Mouse (Mus musculus): Measurements from ENCODE around the gene Vtn.
A peak's percentile ranks its signal among the peaks of the same experiment; 100 is the strongest.

Vtn gene

DNA sequence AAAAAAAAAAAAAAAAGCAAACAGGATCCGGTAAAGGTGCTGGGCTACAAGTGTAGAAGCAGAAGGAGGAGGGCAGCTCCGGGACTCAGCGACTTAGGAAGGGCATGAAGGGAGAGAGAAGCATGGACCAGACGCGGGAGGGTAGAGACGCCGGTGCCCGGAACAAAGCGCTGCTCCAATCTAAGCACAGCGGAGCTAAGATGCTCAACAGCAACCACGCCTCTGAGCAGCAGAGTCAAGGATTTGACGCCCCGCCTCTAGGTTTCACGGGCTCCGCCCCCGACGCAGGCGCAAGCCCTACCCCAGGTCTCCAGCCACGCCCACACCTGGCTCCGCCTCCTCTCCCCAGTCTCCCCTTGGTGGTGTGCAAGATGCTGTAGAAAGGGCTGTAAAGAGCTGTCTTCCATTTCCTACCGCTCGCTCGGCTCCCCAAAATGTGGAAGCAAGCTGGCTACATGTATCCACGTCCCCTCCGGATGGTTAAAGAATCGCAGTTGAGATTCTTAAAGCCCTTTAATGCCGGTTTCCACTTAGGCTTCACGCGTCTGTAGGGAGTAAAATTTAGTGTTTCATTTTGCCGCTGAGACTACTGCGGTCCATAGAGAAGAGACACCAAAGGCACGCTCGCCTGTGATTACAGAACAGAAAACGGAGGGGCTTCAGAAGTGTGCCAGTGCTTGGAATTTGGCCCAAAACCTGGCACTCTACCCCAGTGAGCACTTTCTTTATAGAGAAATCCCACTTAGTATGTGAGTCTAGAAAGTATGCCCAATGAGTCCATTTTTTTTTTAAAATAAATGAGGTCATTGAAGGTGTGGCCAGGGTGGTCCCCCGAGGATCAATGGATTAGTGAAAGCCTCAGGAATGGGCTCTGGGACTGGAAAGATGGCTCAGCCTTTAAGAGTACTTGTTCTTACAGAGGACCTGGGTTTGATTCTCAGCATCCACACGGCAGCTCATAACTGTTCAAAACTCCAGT lies 1.1 kb upstream of the Vtn start, which contains the start of gene Sarm1:
Gene Sarm1, minus strand, starts transcription at position 211 of the 979 bp plus-strand sequence.
- peak; percentile 97 for DNase-seq (ENCODE audit: low read depth, low spot score)

GRCm38 (mm10) chr11:78499543-78499942 lies 652 bp downstream of the Vtn start:
- no peak for DNase-seq (ENCODE audit: low read depth, low spot score)

- no peak for DNase-seq (ENCODE audit: low read depth, low spot score)
These were observed 1.8 kb downstream of the Vtn start for GRCm38 (mm10) chr11:78500623-78501202.

- DNase-seq (ENCODE audit: low read depth, low spot score), result no peak
These were observed 2.6 kb downstream of the Vtn start for GRCm38 (mm10) chr11:78501529-78501928.

GRCm38 (mm10) chr11:78502909-78503650 lies 4.2 kb downstream of the Vtn start, which contains the start of gene Sebox:
Gene Sebox (plus strand): TSS chr11:78503447.
- no peak for DNase-seq (ENCODE audit: low read depth, low spot score)

- DNase-seq (ENCODE audit: low read depth, low spot score), result no peak
These were observed 6.5 kb downstream of the Vtn start for GRCm38 (mm10) chr11:78505430-78505829.

DNA sequence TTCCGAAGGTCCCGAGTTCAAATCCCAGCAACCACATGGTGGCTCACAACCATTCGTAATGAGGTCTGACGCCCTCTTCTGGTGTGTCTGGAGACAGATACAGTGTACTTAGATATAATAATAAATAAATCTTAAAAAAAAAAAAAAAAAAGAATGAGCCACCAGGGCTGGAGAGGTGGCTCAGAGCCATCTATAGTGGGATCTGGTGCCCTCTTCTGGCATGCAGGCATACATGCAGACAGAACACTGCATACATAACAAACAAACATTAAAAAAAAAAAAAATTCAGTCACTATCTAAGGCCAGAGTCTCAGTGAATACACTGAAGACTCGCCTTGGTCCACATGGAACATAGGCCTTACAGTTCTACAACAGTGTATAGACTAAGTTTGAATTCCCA lies 10.3 kb downstream of the Vtn start:
- peak; percentile 49 for DNase-seq (ENCODE audit: low read depth, low spot score)

DNA sequence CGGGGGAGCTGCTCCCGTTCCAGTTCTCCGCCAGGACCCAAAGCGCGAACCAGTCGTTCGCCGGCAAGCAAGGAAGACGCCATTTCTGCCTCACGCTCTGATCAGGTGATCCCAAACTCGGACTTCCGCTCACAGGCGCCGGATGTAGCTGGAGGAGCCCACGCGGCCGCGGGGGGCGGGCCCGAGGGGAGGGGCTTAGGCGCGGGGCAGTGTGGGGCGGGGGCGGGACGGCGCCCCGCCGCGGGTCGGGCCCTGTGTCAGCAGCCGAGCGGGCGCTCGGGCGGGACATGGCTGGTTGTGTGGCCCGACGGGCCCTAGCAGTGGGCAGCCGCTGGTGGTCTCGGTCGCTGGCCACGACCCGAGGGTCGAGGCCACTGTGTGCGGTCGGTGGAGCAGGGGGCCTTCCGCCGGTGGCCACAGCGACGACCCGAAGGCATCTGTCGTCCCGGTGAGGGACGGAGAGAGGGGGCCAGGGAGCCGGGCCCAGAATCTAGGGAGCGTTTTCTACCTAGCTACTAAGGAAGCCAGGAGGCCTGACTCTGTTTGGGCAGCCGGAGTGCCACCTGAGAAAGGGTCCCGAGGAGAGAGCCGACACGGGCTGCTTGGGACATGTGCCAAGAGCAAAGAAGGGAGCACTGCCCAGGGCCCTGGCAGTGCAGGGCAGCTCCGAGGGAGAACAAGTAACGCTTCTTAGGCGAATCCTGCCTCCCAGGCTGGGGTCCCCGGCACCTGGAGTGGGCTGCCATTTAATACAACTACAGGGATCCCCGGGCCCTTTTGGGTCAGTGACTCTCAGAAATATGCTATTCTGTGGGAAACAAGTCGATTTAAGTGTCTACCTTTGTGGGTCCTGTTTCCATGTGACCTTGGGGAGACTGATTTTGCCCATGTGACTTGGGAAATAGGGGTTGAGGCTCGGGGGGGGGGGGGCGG lies 13.4 kb downstream of the Vtn start, which contains the start of the genes Tmem199 and Poldip2:
Gene Tmem199, minus strand, starts transcription at position 148 of the 933 bp plus-strand sequence.
Gene Poldip2, plus strand, starts transcription at position 169 of the 933 bp plus-strand sequence.
- DNase-seq (ENCODE audit: low read depth, low spot score), result peak; percentile 93

DNA sequence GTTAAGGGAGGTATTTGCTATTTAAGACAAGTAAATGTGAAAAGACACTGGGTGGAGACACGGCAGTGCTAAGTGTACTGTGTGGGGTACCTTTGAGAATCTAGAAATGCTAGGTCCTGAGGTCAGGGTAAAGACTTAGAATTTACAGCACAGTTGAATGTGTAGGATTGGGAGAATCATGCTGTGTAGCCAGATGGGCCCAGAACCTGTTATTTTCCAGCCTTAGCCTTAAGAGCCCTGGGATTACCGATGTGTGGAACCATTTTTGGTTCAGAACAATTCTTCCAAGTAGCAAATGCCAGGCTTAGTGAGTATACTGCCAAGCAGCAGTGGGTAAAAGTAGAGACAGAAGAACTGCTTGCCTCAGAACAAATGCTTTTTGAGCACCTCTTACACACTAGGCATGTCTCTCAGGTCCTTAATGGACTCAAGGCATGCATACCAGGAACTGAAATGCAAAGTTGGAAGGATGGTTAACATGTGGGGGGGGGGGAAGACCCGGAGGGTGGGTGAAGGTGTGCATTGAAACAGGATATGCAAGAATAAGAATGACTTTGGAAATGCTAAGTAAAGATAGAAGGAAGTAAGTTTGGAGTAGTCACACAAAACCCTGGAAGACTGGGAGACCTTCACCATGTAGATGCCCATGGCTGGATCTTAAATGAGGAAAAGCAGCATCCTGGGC lies 14.4 kb downstream of the Vtn start:
- DNase-seq (ENCODE audit: low read depth, low spot score), result peak; percentile 16

- peak; percentile 37 for DNase-seq (ENCODE audit: low read depth, low spot score)
These were observed 16.8 kb downstream of the Vtn start for GRCm38 (mm10) chr11:78515549-78516325.

DNA sequence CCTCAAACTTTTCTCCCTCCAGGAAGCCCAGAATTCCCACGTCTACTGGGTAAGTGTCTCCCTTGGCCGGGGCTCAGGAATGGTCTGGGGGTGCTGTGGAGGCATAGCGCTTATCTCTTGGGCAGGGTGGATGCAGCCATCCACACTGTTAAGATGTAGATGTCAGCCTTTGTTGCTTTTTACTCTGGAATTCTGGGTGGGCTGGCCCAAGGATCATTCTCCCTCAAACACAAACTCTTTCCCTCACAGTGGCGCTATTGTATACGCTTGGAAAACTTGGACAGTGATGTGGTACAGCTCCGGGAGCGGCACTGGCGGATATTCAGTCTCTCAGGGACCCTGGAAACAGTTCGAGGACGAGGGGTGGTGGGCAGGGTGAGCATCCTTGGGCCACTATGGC lies 20.0 kb downstream of the Vtn start:
- no peak for DNase-seq (ENCODE audit: low read depth, low spot score)

GRCm38 (mm10) chr11:78521880-78522279 lies 23.0 kb downstream of the Vtn start:
- no peak for DNase-seq (ENCODE audit: low read depth, low spot score)

DNA sequence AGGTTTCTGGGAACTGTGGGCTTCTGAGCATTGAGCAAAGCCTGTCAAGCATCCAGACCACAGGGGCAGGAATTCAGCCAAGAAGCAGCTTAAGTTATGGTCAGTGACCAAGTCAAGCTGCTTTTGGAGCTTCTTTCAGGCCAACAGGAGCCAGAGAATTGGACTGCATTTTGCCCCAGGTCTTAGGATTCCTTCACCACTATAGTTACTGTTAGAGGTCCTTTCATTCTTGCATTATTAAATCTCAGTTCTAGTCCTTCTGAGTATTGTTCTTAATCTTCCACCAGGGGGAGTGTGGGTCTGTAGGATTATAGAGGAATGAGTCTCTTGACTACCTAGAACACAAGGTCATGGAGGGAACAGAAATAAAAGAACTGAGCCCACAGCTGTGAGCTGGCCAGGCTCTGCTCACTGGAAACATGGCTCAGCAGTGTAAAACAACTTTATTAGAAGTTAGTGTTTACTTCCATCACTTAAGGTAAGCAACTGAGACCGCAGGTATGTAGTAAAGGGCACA lies 23.6 kb downstream of the Vtn start:
- peak; percentile 41 for DNase-seq (ENCODE audit: low read depth, low spot score)

DNA sequence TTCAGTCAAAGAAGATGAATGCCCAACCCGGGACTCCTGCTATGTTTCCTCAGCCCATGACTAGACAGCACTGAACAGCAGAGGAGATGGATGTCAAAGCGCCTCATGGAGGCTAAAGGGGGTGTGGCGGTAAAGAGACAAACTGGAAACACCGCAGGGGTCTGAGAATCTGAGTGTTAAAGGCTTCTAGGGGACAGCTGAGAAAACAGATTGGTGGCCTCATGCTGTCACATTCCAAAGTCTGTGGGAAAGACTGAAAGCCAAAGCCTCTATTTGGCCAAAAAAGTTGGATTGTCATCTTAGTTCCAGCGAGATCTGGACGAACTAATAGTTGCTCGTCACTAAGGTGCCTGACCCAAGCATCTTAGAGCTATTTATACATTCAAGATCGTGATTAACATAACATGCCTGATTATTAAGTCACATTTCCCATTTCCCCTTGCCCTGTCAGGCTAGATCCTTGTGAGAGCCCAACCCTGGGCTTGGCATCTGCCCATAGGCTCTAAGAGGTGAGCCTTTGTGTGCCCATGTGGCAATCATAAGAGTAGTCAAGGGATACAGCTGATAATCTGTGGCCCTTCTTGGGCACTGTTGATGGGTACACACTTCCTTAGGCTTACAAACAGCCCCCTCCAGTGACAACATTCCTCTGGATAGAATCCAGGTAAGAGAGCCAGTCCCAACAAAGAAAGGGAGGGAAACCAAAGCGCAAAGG lies 24.5 kb downstream of the Vtn start:
- DNase-seq (ENCODE audit: low read depth, low spot score), result no peak

DNA sequence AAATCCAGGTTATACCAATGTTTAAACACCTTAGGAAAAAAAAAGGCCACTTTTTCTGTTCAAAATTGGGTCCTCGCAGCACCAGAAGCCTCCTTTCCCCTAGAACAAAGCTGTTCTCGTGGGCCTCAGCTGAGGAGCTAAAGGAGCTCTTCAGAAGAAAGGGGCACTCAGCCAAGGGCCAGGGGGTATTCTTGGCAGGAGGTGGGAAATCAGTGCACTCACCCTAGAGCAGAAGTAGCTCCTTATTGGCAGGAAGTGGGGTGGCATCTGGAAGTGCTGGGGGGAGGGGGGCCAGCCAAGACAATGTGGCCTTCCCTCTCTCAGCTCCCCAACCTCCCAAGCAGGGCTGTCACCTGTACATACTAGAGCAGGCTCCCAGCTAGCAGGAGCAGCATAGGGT lies 25.9 kb downstream of the Vtn start:
- no peak for DNase-seq (ENCODE audit: low read depth, low spot score)

DNA sequence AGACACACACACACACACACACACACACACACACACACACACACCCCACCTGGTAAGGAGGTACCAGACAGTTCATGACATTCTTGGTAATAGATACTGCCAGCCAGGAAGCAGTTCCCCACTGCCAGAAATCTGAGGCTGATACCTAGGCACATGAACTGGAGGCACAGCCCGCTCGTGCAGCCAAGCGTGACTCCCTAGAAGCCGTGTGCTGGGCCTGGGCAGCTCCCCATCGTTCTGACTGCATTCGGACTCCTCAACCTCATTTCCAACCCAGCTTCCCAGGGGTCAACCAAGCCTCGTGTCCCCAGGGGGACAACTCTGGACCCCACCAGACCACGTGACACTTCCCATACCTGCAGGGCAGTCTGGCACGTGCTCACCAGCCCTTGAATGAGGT lies 29.8 kb downstream of the Vtn start:
- DNase-seq (ENCODE audit: low read depth, low spot score), result no peak

DNA sequence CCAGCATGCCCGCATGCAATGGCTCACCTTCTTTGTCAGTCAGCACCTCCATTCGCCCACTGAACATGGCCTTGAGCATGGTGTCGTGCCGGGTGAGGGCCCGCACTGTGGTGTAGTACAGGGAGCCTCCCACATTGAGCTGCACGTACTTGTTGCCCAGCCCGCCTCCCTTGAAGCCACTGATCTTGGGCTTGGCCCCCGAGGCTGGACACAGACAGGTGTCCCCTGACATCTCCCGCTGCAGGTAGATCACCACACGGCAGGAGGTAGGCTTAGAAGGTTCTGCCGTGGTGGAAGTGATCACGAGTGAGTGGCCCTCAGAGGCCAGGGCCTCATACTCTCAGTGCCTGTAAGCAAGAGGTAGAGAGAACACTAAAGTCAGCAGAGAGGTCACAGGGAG lies 31.1 kb downstream of the Vtn start:
- DNase-seq (ENCODE audit: low read depth, low spot score), result no peak

GRCm38 (mm10) chr11:78531046-78531445 lies 32.2 kb downstream of the Vtn start:
- no peak for DNase-seq (ENCODE audit: low read depth, low spot score)
